9 mouse cellular contexts compared by ENCODE assay signal in the genomic region with DNA sequence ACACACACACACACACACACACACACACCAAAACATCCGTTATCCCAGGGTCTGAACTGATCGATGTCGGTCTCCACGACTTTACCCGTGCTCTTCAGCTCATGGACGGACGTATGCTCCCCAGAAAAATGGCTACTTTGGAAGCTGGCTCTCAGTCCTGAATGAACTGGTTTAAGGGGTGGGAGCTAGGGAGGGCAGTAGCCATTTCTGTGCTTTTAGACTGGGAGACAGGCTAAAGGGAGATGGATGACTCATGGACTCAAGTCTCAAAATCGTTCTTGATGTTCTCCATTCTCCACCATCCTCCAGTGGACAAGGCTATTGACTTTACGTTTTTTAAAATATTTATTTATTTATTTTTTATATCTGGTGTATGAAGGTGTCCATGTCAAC. TPM values are rescaled to one million over a fixed set of nuclear protein-coding genes. Genes with fewer than 3 reads are reported as not detected.
DNase-seq lines count a peak whose midpoint lies in the region; ATAC-seq and TF ChIP-seq lines count a peak whose summit lies in the region.
"Had no signal": no experiment of that assay in that cellular context is flagged by ENCODE, and none has a peak within 500 bp of the region (broad histone marks: within the 10 kb centered on the region; RNA-seq: fewer than 3 reads in every experiment).

No protein-coding gene starts in this region.

- WGBS in kidney, embryonic 15.5 days, result 13% methylated on average over 9 of the region's 9 CpGs
- WGBS in hindbrain, embryonic 13.5 days, result 22% methylated on average over 9 of the region's 9 CpGs
- 15% methylated on average over 9 of the region's 9 CpGs for WGBS in midbrain, postnatal 0 days

- ATAC-seq in kidney, embryonic 15.5 days (replicated peaks; ENCODE audit: low FRiP score), result no peak
- ATAC-seq in hindbrain, embryonic 13.5 days (ENCODE audit: low FRiP score), result no peak
- peak; percentile 38; the same call in 1 of the 2 replicates for ATAC-seq in midbrain, postnatal 0 days (ENCODE audit: low FRiP score)

- TF ChIP-seq POLR2A in brain, embryonic 14.5 days (IDR thresholded peaks at IDR 0.05; ENCODE audit: borderline replicate concordance, extremely low read depth, insufficient read depth, insufficient read length, poor library complexity, severe bottlenecking), result no peak

- no peaks in the 10 kb centered on the region for H3K36me3 ChIP-seq in kidney, embryonic 15.5 days
- peaks cover 8% of the 10 kb centered on the region for H3K36me3 ChIP-seq in hindbrain, embryonic 13.5 days
- peaks cover 10% of the 10 kb centered on the region for H3K36me3 ChIP-seq in midbrain, postnatal 0 days (ENCODE audit: insufficient read depth, low read length)

- TF ChIP-seq CTCF in brain, embryonic 14.5 days (IDR thresholded peaks at IDR 0.05; ENCODE audit: borderline replicate concordance, extremely low read depth, insufficient read depth, insufficient read length), result no peak
- no peak for TF ChIP-seq CTCF in midbrain, postnatal 0 days (IDR thresholded peaks at IDR 0.05)

- H3K4me1 ChIP-seq in kidney, embryonic 15.5 days, result peaks cover 25% of the 10 kb centered on the region
- peaks cover 33% of the 10 kb centered on the region for H3K4me1 ChIP-seq in hindbrain, embryonic 13.5 days (replicated peaks)
- H3K4me1 ChIP-seq in midbrain, postnatal 0 days (ENCODE audit: insufficient read depth, low read length), result no peaks in the 10 kb centered on the region

- H3K27me3 ChIP-seq in kidney, embryonic 15.5 days, result peaks cover 80% of the 10 kb centered on the region
- peaks cover 45% of the 10 kb centered on the region for H3K27me3 ChIP-seq in hindbrain, embryonic 13.5 days
- no peaks in the 10 kb centered on the region for H3K27me3 ChIP-seq in midbrain, postnatal 0 days (ENCODE audit: insufficient read depth, low read length)

- intact Hi-C loops in gastrocnemius, postnatal 14 days (cut with DNase I; ENCODE audit: low total_unique reads), result no loop called here

- H3K9ac ChIP-seq in kidney, embryonic 15.5 days, result no peak overlapping the region
- peak overlapping the region; percentile 81; the same call in 1 of the 2 replicates for H3K9ac ChIP-seq in hindbrain, embryonic 13.5 days
- peak overlapping the region; percentile 94 for H3K9ac ChIP-seq in midbrain, postnatal 0 days (replicated peaks; ENCODE audit: low read length, poor library complexity, severe bottlenecking)

- H3K27ac ChIP-seq in kidney, embryonic 15.5 days, result no peak overlapping the region
- no peak overlapping the region for H3K27ac ChIP-seq in hindbrain, embryonic 13.5 days
- H3K27ac ChIP-seq in midbrain, postnatal 0 days (ENCODE audit: low read depth, low read length), result peak overlapping the region; percentile 88

- no peaks in the 10 kb centered on the region for H3K9me3 ChIP-seq in kidney, embryonic 15.5 days (replicated peaks)
- H3K9me3 ChIP-seq in hindbrain, embryonic 13.5 days, result no peaks in the 10 kb centered on the region
- no peaks in the 10 kb centered on the region for H3K9me3 ChIP-seq in midbrain, postnatal 0 days (ENCODE audit: low read length)

- peak overlapping the region; percentile 60 for H3K4me3 ChIP-seq in kidney, embryonic 15.5 days (replicated peaks)
- H3K4me3 ChIP-seq in hindbrain, embryonic 13.5 days, result peak overlapping the region; percentile 78
- peak overlapping the region; percentile 89 for H3K4me3 ChIP-seq in midbrain, postnatal 0 days (ENCODE audit: low read depth, low read length)

- no peak for DNase-seq in kidney, postnatal 10 days
- DNase-seq in brain, embryonic 14.5 days (ENCODE audit: low read depth), result peak; percentile 55
- DNase-seq in midbrain, postnatal 0 days (ENCODE audit: low spot score), result peak; percentile 30
- DNase-seq in cerebellum, adult 11 months, result no peak
- no peak for DNase-seq in gastrocnemius, postnatal 14 days
- DNase-seq in urinary bladder, postnatal 36 days (ENCODE audit: low spot score in 2 of 2), result no peak
- DNase-seq: gastrocnemius, postnatal 25 days had no signal

- H3K4me2 ChIP-seq in kidney, embryonic 15.5 days, result peak overlapping the region; percentile 96
- peak overlapping the region; percentile 99 for H3K4me2 ChIP-seq in hindbrain, embryonic 13.5 days
- H3K4me2 ChIP-seq in midbrain, postnatal 0 days (ENCODE audit: low read depth, low read length, poor library complexity, severe bottlenecking), result peak overlapping the region; percentile 88

RNA-seq across cellular contexts. Expression of gene Hap1, which starts 0.9 kb away (rescaled TPM):
- polyA plus RNA-seq in kidney, embryonic 15.5 days (2015; fragmentation: Nextera tagmentation; extraction: Ambion mirVana), result 15.0 and 19.6 TPM in 2 replicates
- polyA plus RNA-seq in brain, embryonic 14.5 days (2012; rRNA removed), result 188 and 226 TPM in 2 replicates
- polyA plus RNA-seq in hindbrain, embryonic 13.5 days (2015; fragmentation: Nextera tagmentation; extraction: Ambion mirVana), result 94.1 and 94.4 TPM in 2 replicates
- total RNA-seq in midbrain, postnatal 0 days (2014; rRNA removed), result 743 and 796 TPM in 2 replicates
- 597 and 631 TPM in 2 replicates for polyA plus RNA-seq in midbrain, postnatal 0 days (2015; fragmentation: Nextera tagmentation; extraction: Ambion mirVana)
- under 1 TPM; 0.66 to 0.82 TPM for total RNA-seq in gastrocnemius, postnatal 14 days (2021)

RNA-seq across cellular contexts. Expression of gene Gast, which starts 22.6 kb away (rescaled TPM):
- polyA plus RNA-seq in kidney, embryonic 15.5 days (2015; fragmentation: Nextera tagmentation; extraction: Ambion mirVana), result not detected in 2 replicates
- 0.60 and 0.66 TPM in 2 replicates for polyA plus RNA-seq in brain, embryonic 14.5 days (2012; rRNA removed)
- 0.66 and 1.7 TPM in 2 replicates for polyA plus RNA-seq in hindbrain, embryonic 13.5 days (2015; fragmentation: Nextera tagmentation; extraction: Ambion mirVana)
- not detected in 2 replicates for total RNA-seq in midbrain, postnatal 0 days (2014; rRNA removed)
- polyA plus RNA-seq in midbrain, postnatal 0 days (2015; fragmentation: Nextera tagmentation; extraction: Ambion mirVana), result 1.1 and 2.2 TPM in 2 replicates
- not detected for total RNA-seq in gastrocnemius, postnatal 14 days (2021)
- total RNA-seq: gastrocnemius, postnatal 25 days had no signal

RNA-seq across cellular contexts. Expression of gene Eif1, which starts 37.1 kb away (rescaled TPM):
- 1,620 and 1,743 TPM in 2 replicates for polyA plus RNA-seq in kidney, embryonic 15.5 days (2015; fragmentation: Nextera tagmentation; extraction: Ambion mirVana)
- 291 and 330 TPM in 2 replicates for polyA plus RNA-seq in brain, embryonic 14.5 days (2012; rRNA removed)
- 1,398 and 1,436 TPM in 2 replicates for polyA plus RNA-seq in hindbrain, embryonic 13.5 days (2015; fragmentation: Nextera tagmentation; extraction: Ambion mirVana)
- 84.7 and 117 TPM in 2 replicates for total RNA-seq in midbrain, postnatal 0 days (2014; rRNA removed)
- 1,241 and 1,297 TPM in 2 replicates for polyA plus RNA-seq in midbrain, postnatal 0 days (2015; fragmentation: Nextera tagmentation; extraction: Ambion mirVana)
- 100 to 1,000 TPM; 781 to 791 TPM for total RNA-seq in gastrocnemius, postnatal 14 days (2021)

RNA-seq across cellular contexts. Expression of gene Jup, which starts 40.7 kb away (rescaled TPM):
- polyA plus RNA-seq in kidney, embryonic 15.5 days (2015; fragmentation: Nextera tagmentation; extraction: Ambion mirVana), result 107 and 121 TPM in 2 replicates
- 69.6 and 94.2 TPM in 2 replicates for polyA plus RNA-seq in brain, embryonic 14.5 days (2012; rRNA removed)
- polyA plus RNA-seq in hindbrain, embryonic 13.5 days (2015; fragmentation: Nextera tagmentation; extraction: Ambion mirVana), result 65.5 and 73.9 TPM in 2 replicates
- total RNA-seq in midbrain, postnatal 0 days (2014; rRNA removed), result 133 and 156 TPM in 2 replicates
- polyA plus RNA-seq in midbrain, postnatal 0 days (2015; fragmentation: Nextera tagmentation; extraction: Ambion mirVana), result 69.7 and 75.5 TPM in 2 replicates
- 10 to 100 TPM; 88.5 to 89.4 TPM for total RNA-seq in gastrocnemius, postnatal 14 days (2021)

RNA-seq across cellular contexts. Expression of gene P3h4, which starts 57.8 kb away (rescaled TPM):
- polyA plus RNA-seq in kidney, embryonic 15.5 days (2015; fragmentation: Nextera tagmentation; extraction: Ambion mirVana), result 59.0 and 67.2 TPM in 2 replicates
- polyA plus RNA-seq in brain, embryonic 14.5 days (2012; rRNA removed), result 20.2 and 21.1 TPM in 2 replicates
- polyA plus RNA-seq in hindbrain, embryonic 13.5 days (2015; fragmentation: Nextera tagmentation; extraction: Ambion mirVana), result 17.6 and 20.2 TPM in 2 replicates
- 24.4 and 26.0 TPM in 2 replicates for total RNA-seq in midbrain, postnatal 0 days (2014; rRNA removed)
- polyA plus RNA-seq in midbrain, postnatal 0 days (2015; fragmentation: Nextera tagmentation; extraction: Ambion mirVana), result 23.4 and 23.7 TPM in 2 replicates
- total RNA-seq in gastrocnemius, postnatal 14 days (2021), result 10 to 100 TPM; 10.9 to 12.0 TPM

Comparison
In these comparisons a context has a peak if more than half of its experiments do, and no peak if none do; other contexts are left out.
1. DNase-seq: peak in brain, embryonic 14.5 days (single experiment) and midbrain, postnatal 0 days (single experiment); none in kidney, postnatal 10 days (single experiment), cerebellum, adult 11 months (single experiment), gastrocnemius, postnatal 14 days (single experiment) and urinary bladder, postnatal 36 days (0 of 2).
2. Peak in every context shown above with its lines, with median percentiles within 50 percentile points of each other: H3K4me2 ChIP-seq and H3K4me3 ChIP-seq.